Mouse (Mus musculus): Measurements from ENCODE around the gene Nphs2. TPM values are rescaled to one million over a fixed set of nuclear protein-coding genes. Genes with fewer than 3 reads are reported as not detected.

Gene Nphs2
- not detected for polyA plus RNA-seq (2014; fragmentation: Illumina TruSeq; extraction: RNeasy Lipid Tissue Mini Kit (QIAGEN cat#74804); ENCODE audit: low read depth, low replicate concordance)

DNA sequence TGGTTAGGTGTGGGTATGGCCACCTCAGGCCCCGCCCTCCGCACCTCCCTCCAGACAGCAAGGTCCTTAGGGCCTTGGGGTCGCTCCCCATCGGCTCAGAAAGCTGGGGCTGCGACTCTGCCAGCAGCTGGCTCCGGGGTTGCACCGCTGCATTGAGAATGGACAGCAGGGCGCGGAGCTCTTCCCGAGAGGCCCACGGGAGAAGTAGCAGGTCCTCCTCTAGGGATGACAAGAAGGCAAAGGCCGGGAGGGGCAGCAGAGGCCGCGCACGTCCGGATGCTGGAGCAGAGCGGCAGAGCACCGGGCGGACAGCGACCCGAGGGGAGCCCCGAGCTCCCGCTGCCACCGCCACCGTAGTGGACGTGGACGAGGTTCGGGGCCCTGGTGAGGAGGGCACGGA is at the start of gene Nphs2:
TSS of gene Nphs2 (plus strand) at position 98 of the 400 bp plus-strand sequence.

DNA sequence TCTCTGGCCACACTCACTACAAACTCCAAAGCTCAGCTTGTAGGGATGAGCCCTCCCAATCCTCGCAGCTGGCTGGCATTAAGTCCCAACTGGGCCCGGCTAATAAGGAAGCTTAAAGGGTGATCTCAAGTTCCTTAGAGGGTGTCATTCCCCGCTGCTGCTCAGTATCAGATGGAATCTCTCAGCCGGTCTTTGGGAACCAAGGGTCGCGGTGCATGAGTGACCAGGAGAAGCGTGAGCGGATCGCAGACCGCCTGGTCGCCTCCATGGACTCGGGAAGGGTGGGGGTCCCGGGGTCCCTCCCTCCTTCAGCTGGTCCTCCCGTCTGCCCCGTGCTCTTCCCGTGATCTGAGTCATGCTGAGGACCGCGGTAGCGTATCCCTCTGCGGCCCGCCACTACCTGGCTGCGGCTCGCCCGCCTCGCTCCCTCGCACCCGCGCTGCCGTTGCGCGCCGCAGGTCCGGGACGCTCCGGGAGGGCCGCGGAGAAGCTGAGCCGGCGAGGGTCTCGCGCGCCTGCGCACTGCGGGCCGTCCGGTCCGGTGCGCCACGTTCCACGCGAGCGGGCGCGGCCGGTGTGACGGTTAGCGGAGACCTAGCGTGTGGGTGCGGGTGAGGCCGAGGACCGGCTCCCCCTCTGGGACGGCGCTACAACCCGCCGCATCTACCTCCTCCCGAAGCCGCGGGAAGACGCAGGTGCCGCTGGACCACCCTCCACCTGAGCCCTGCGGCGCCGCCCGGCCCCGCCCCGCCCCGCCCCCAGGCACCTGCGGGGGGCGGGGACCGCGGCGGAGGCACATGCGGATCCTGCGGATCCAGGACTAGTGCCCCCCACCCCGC is 7.4 kb upstream of the Nphs2 start, which contains the start of gene Tdrd5:
TSS of gene Tdrd5 (minus strand) at position 754 of the 839 bp plus-strand sequence.

DNA sequence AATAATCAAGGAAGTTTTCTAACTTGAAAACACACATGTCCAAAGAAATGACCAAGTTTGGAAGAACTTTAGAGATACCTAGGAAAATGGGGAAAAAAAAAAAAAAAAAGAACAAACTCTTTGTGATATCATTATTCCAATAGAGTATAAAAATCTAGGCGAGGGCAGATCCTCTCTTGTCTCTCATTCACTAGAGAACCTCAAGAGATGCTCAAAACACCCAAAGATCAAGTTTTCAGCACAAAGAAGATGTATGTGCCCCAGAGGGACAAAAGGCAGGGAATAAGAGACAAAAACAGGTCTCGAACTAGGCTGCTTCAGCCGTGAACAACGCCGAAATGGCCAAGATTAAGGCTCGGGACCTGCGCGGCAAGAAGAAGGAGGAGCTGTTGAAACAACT is 55.2 kb downstream of the Nphs2 start, which contains the start of gene Gm2000:
TSS of gene Gm2000 (plus strand) at position 301 of the 400 bp plus-strand sequence.

Other genes starting within 250 kb of the Nphs2 start
- gene Fam163a, start 105.7 kb upstream of the Nphs2 start, polyA plus RNA-seq (2014; fragmentation: Illumina TruSeq; extraction: RNeasy Lipid Tissue Mini Kit (QIAGEN cat#74804); ENCODE audit: low read depth, low replicate concordance) = 0.95 TPM
- gene Tdrd5, start 7.1 kb upstream of the Nphs2 start, polyA plus RNA-seq (2014; fragmentation: Illumina TruSeq; extraction: RNeasy Lipid Tissue Mini Kit (QIAGEN cat#74804); ENCODE audit: low read depth, low replicate concordance) = 0.16 TPM
- gene Gm2000, start 55.3 kb downstream of the Nphs2 start, polyA plus RNA-seq (2014; fragmentation: Illumina TruSeq; extraction: RNeasy Lipid Tissue Mini Kit (QIAGEN cat#74804); ENCODE audit: low read depth, low replicate concordance) = 8.7 TPM
- gene Axdnd1, start 110.4 kb downstream of the Nphs2 start, polyA plus RNA-seq (2014; fragmentation: Illumina TruSeq; extraction: RNeasy Lipid Tissue Mini Kit (QIAGEN cat#74804); ENCODE audit: low read depth, low replicate concordance) = 2.2 TPM
- 84.2 TPM for gene Soat1, start 163.6 kb downstream of the Nphs2 start, polyA plus RNA-seq (2014; fragmentation: Illumina TruSeq; extraction: RNeasy Lipid Tissue Mini Kit (QIAGEN cat#74804); ENCODE audit: low read depth, low replicate concordance)
- gene Gm10031, start 213.3 kb downstream of the Nphs2 start, polyA plus RNA-seq (2014; fragmentation: Illumina TruSeq; extraction: RNeasy Lipid Tissue Mini Kit (QIAGEN cat#74804); ENCODE audit: low read depth, low replicate concordance) = 5.3 TPM
- gene Abl2, start 248.1 kb downstream of the Nphs2 start, polyA plus RNA-seq (2014; fragmentation: Illumina TruSeq; extraction: RNeasy Lipid Tissue Mini Kit (QIAGEN cat#74804); ENCODE audit: low read depth, low replicate concordance) = 7.5 TPM